Mouse (Mus musculus) stomach, postnatal 0 days (tissue): ENCODE measurements around the gene Kctd2.

Experiments used
- CTCF ChIP-seq: IDR thresholded peaks from 2 replicates; pipeline ENCODE4 v1.5.1; 2016; ENCODE audit warnings: antibody characterized with exemption, low read depth, mild to moderate bottlenecking, moderate library complexity
- EP300 ChIP-seq: optimal IDR thresholded peaks from 2 replicates; pipeline ENCODE3; 2016; ENCODE audit warnings: antibody characterized with exemption

DNA sequence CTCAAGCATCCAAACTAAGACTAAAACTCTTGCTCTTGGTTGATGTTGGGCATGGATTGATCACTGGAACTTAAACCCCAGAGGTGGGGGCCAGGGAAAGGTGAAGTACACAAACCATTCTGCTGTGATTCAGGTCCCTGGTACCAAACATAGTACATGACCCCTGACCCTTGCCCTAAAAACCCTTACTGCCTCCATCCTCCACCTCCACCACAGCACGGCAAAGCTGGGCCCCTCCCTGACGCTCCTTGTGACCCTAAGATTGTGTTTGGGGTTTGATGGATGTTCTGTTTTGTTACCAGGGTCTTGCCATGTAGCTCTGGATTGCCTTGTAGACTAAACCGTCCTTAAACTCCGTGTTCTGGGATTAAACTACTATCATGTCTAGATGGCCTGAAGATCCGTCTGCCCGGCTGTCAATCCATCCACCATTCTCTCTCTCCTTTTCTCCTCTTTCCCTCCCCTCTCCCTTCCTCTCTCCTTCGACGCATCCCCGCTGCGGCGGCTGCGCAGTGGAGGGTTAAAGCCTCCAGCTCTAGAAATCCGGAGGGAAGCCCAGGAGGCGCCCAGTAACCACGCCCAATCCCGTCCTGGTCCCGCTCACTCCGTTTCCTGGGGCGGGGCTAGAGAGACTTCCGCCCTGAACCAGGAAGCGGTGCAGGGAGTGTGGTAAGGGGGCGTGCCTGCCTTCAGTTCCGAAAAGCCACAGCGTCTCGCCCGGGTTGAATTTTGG lies 55.3 kb downstream of the Kctd2 start, which contains the start of gene Armc7:
- peak; percentile 15; the same call in 1 of the 2 replicates for TF ChIP-seq CTCF
- TF ChIP-seq EP300 = no peak
